Mouse (Mus musculus) megakaryocyte, embryonic 14.5 days (primary cell): Measurements from ENCODE around the gene Bcl2l1.

Experiments used
- FLI1 ChIP-seq: IDR thresholded peaks from 2 replicates; pipeline ENCODE4 v1.6.1; 2012; ENCODE audit warnings: low read length, inconsistent platforms, mixed read lengths
- GATA1 ChIP-seq: IDR thresholded peaks from 3 replicates; pipeline ENCODE4 v1.6.1; 2012; ENCODE audit warnings: mixed read lengths, low read length, inconsistent platforms, borderline replicate concordance

GRCm38 (mm10) chr2:152805111-152805490 is 26.4 kb downstream of the Bcl2l1 start:
- TF ChIP-seq GATA1 (no peak), FLI1 (no peak)
